Mouse (Mus musculus): ENCODE data around the gene Tmem161a.

DNA sequence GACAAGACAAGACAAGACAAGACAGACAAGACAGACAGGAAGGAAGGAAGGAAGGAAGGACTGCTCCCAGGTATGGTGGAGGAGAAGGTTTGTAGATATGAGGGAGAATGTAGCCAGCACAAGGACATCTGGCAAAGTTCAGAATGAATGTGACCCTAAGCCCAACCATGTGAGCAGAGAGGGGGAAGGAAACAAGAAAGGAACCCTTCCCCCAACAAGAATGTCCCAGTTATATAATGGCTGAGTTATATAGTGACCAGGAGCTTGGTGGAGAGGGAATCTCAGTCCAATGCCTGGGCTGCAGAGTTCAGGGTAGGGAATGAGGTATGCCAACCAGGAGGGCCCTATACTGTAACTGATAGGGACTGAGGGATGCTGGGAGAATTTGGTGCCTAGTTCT is 45.3 kb downstream of the Tmem161a start:
- TF ChIP-seq CTCF (IDR thresholded peaks at IDR 0.05; ENCODE audit: low read depth, low read length) (no peak), POLR2A (IDR thresholded peaks at IDR 0.05; ENCODE audit: extremely low read depth, insufficient read depth, low read length) (no peak)
